ENCODE assay signal across 9 mouse cellular contexts in genomic region chr15:102255547-102256255, GRCm38 (mm10). TPM values are rescaled to one million over a fixed set of nuclear protein-coding genes. Genes with fewer than 3 reads are reported as not detected.
A peak's percentile ranks its signal among the peaks of the same experiment; 100 is the strongest.
DNase-seq lines count a peak whose midpoint lies in the region; ATAC-seq lines count a peak whose summit lies in the region.
"Had no signal": no experiment of that assay in that cellular context is flagged by ENCODE, and none has a peak within 500 bp of the region (broad histone marks: within the 10 kb centered on the region; RNA-seq: fewer than 3 reads in every experiment).

No protein-coding gene starts in this region.

- no peaks in the 10 kb centered on the region for H3K36me3 ChIP-seq in neural tube, embryonic 11.5 days (ENCODE audit: control insufficient read depth, insufficient read depth, low read length)
- no peaks in the 10 kb centered on the region for H3K36me3 ChIP-seq in limb, embryonic 11.5 days (ENCODE audit: control insufficient read depth, insufficient read depth, low read length)
- H3K36me3 ChIP-seq in stomach, embryonic 16.5 days (ENCODE audit: control insufficient read depth, insufficient read depth, low read length): no peaks in the 10 kb centered on the region

- H3K4me1 ChIP-seq in neural tube, embryonic 11.5 days (ENCODE audit: control insufficient read depth, insufficient read depth, low read length): peaks cover 5% of the 10 kb centered on the region; the same call in 1 of the 2 replicates
- peaks cover 59% of the 10 kb centered on the region for H3K4me1 ChIP-seq in limb, embryonic 11.5 days (ENCODE audit: control insufficient read depth, insufficient read depth, low read length)
- H3K4me1 ChIP-seq in stomach, embryonic 16.5 days (ENCODE audit: control insufficient read depth, insufficient read depth, low read length): peaks cover 29% of the 10 kb centered on the region

- H3K4me2 ChIP-seq in neural tube, embryonic 11.5 days (ENCODE audit: low read depth): peak overlapping the region; percentile 96
- peak overlapping the region; percentile 82 for H3K4me2 ChIP-seq in limb, embryonic 11.5 days (ENCODE audit: low read depth, severe bottlenecking)
- peak overlapping the region; percentile 81 for H3K4me2 ChIP-seq in stomach, embryonic 16.5 days (ENCODE audit: low read depth, low read length)

- DNase-seq in cerebellum, adult 9-10 months: peak; percentile 43
- no peak for DNase-seq in cerebellum, postnatal 25 days
- no peak for DNase-seq in neural tube, embryonic 11.5 days (ENCODE audit: low spot score)
- no peak for DNase-seq in neural tube, embryonic 10.5 days (ENCODE audit: extremely low spot score, low spot score)
- DNase-seq in limb, embryonic 11.5 days (ENCODE audit: low spot score): no peak
- DNase-seq in layer of hippocampus, postnatal 36 days: no peak
- DNase-seq in cerebellum, adult 9-11 months: no peak

- peaks cover 17% of the 10 kb centered on the region; the same call in 1 of the 2 replicates for H3K27me3 ChIP-seq in neural tube, embryonic 11.5 days (ENCODE audit: control insufficient read depth, insufficient read depth, low read length)
- no peaks in the 10 kb centered on the region for H3K27me3 ChIP-seq in limb, embryonic 11.5 days (ENCODE audit: control insufficient read depth, insufficient read depth, low read length)
- no peaks in the 10 kb centered on the region for H3K27me3 ChIP-seq in stomach, embryonic 16.5 days (ENCODE audit: control insufficient read depth, insufficient read depth, low read length)

- no peak; the same call in 1 of the 2 replicates for ATAC-seq in neural tube, embryonic 11.5 days (ENCODE audit: insufficient read depth, low FRiP score, low TSS enrichment)
- no peak for ATAC-seq in limb, embryonic 11.5 days (ENCODE audit: insufficient number of reproducible peaks, low FRiP score, low TSS enrichment, low read depth)
- peak; percentile 25; the same call in 1 of the 2 replicates for ATAC-seq in stomach, embryonic 16.5 days (ENCODE audit: insufficient read depth, low FRiP score)

- H3K9me3 ChIP-seq in neural tube, embryonic 11.5 days (ENCODE audit: control insufficient read depth, low read length): no peaks in the 10 kb centered on the region
- H3K9me3 ChIP-seq in limb, embryonic 11.5 days (ENCODE audit: control insufficient read depth, low read length): no peaks in the 10 kb centered on the region
- H3K9me3 ChIP-seq in stomach, embryonic 16.5 days (replicated peaks; ENCODE audit: control insufficient read depth, low read length): no peaks in the 10 kb centered on the region

- peak overlapping the region; percentile 16; the same call in 1 of the 2 replicates for H3K4me3 ChIP-seq in neural tube, embryonic 11.5 days (ENCODE audit: low read depth, low read length)
- H3K4me3 ChIP-seq in limb, embryonic 11.5 days (ENCODE audit: low read depth, low read length): peak overlapping the region; percentile 71
- peak overlapping the region; percentile 57 for H3K4me3 ChIP-seq in stomach, embryonic 16.5 days (replicated peaks; ENCODE audit: low read length)

- H3K27ac ChIP-seq in neural tube, embryonic 11.5 days (ENCODE audit: low read depth, low read length): 0 out of 2 replicates have a peak overlapping the region, but pooled peaks have one; percentile 29
- H3K27ac ChIP-seq in limb, embryonic 11.5 days (replicated peaks; ENCODE audit: low read depth, low read length): peak overlapping the region; percentile 93
- H3K27ac ChIP-seq in stomach, embryonic 16.5 days (ENCODE audit: low read length): peak overlapping the region; percentile 95

- 55% methylated on average over 10 of the region's 14 CpGs for WGBS in neural tube, embryonic 11.5 days
- WGBS in limb, embryonic 11.5 days: 34% methylated on average over 14 of the region's 14 CpGs
- WGBS in stomach, embryonic 16.5 days: 36% methylated on average over 14 of the region's 14 CpGs

- H3K9ac ChIP-seq in neural tube, embryonic 11.5 days (ENCODE audit: low read length): no peak overlapping the region
- H3K9ac ChIP-seq in limb, embryonic 11.5 days (ENCODE audit: low read length): peak overlapping the region; percentile 52
- H3K9ac ChIP-seq in stomach, embryonic 16.5 days (ENCODE audit: low read length): peak overlapping the region; percentile 80

RNA-seq across cellular contexts. Expression of gene Rarg, which starts 1.6 kb away (rescaled TPM):
- 24.0 and 26.4 TPM in 2 replicates for polyA plus RNA-seq in neural tube, embryonic 11.5 days (2014; fragmentation: Nextera tagmentation; extraction: Ambion mirVana)
- polyA plus RNA-seq in limb, embryonic 11.5 days (2014; fragmentation: Nextera tagmentation; extraction: Ambion mirVana): 118 and 119 TPM in 2 replicates
- 41.2 and 48.6 TPM in 2 replicates for polyA plus RNA-seq in stomach, embryonic 16.5 days (2015; fragmentation: Nextera tagmentation; extraction: Ambion mirVana)
- total RNA-seq in layer of hippocampus, postnatal 36 days (2021): 1 to 10 TPM; 8.3 to 10.0 TPM

RNA-seq across cellular contexts. Expression of gene Gm9918, which starts 14.7 kb away (rescaled TPM):
- 0.20 and 0.39 TPM in 2 replicates for polyA plus RNA-seq in neural tube, embryonic 11.5 days (2014; fragmentation: Nextera tagmentation; extraction: Ambion mirVana)
- polyA plus RNA-seq in limb, embryonic 11.5 days (2014; fragmentation: Nextera tagmentation; extraction: Ambion mirVana): 0.88 and 1.1 TPM in 2 replicates
- 0.16 and 0.28 TPM in 2 replicates for polyA plus RNA-seq in stomach, embryonic 16.5 days (2015; fragmentation: Nextera tagmentation; extraction: Ambion mirVana)
- total RNA-seq in layer of hippocampus, postnatal 36 days (2021): not detected
- polyA plus RNA-seq: liver, embryonic 11.5 days had no signal

RNA-seq across cellular contexts. Expression of gene Mfsd5, which starts 23.6 kb away (rescaled TPM):
- 59.7 and 66.7 TPM in 2 replicates for polyA plus RNA-seq in neural tube, embryonic 11.5 days (2014; fragmentation: Nextera tagmentation; extraction: Ambion mirVana)
- polyA plus RNA-seq in limb, embryonic 11.5 days (2014; fragmentation: Nextera tagmentation; extraction: Ambion mirVana): 58.5 and 62.8 TPM in 2 replicates
- polyA plus RNA-seq in stomach, embryonic 16.5 days (2015; fragmentation: Nextera tagmentation; extraction: Ambion mirVana): 71.5 and 83.5 TPM in 2 replicates
- total RNA-seq in layer of hippocampus, postnatal 36 days (2021): 10 to 100 TPM; 33.9 to 37.3 TPM

RNA-seq across cellular contexts. Expression of gene Itgb7, which starts 24.0 kb away (rescaled TPM):
- polyA plus RNA-seq in neural tube, embryonic 11.5 days (2014; fragmentation: Nextera tagmentation; extraction: Ambion mirVana): 0.95 and 1.3 TPM in 2 replicates
- 0.57 and 0.71 TPM in 2 replicates for polyA plus RNA-seq in limb, embryonic 11.5 days (2014; fragmentation: Nextera tagmentation; extraction: Ambion mirVana)
- 5.6 and 6.3 TPM in 2 replicates for polyA plus RNA-seq in stomach, embryonic 16.5 days (2015; fragmentation: Nextera tagmentation; extraction: Ambion mirVana)
- total RNA-seq in layer of hippocampus, postnatal 36 days (2021): 1 to 10 TPM; 1.8 to 2.2 TPM

RNA-seq across cellular contexts. Expression of gene Espl1, which starts 40.4 kb away (rescaled TPM):
- polyA plus RNA-seq in neural tube, embryonic 11.5 days (2014; fragmentation: Nextera tagmentation; extraction: Ambion mirVana): 36.2 and 37.9 TPM in 2 replicates
- 43.3 and 46.9 TPM in 2 replicates for polyA plus RNA-seq in limb, embryonic 11.5 days (2014; fragmentation: Nextera tagmentation; extraction: Ambion mirVana)
- polyA plus RNA-seq in stomach, embryonic 16.5 days (2015; fragmentation: Nextera tagmentation; extraction: Ambion mirVana): 17.9 and 21.9 TPM in 2 replicates
- 1 to 10 TPM; 1.4 to 1.8 TPM for total RNA-seq in layer of hippocampus, postnatal 36 days (2021)

Comparison
In these comparisons a context has a peak if more than half of its experiments do, and no peak if none do; other contexts are left out.
1. H3K27ac ChIP-seq: peak in every context shown above with its lines; median percentile 95 in stomach, embryonic 16.5 days; 93 in limb, embryonic 11.5 days; 29 in neural tube, embryonic 11.5 days.
2. H3K4me3 ChIP-seq: peak in every context shown above with its lines; median percentile 71 in limb, embryonic 11.5 days; 57 in stomach, embryonic 16.5 days; 16 in neural tube, embryonic 11.5 days.